ENCODE assay signal across 21 mouse cellular contexts in the genomic region with DNA sequence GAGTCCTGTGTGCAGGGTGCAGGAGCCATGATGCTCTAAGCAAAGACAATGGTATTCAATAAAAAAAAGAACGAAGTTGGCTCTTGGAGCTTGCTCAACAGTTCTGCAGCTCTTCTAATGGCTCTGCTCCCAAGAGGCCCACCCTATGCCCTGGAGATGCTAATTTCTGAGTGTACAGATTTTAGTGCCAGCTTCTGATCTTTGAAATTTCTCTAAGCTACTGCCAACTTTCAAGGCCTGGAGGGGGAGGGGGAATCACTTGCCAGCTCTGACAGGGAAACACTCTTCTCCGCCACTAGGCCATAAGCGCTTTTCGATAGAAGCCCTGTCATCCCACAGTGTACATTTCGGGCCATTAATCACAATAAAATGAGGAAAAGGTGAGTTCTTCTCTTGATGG.
DNase-seq lines count a peak whose midpoint lies in the region; ATAC-seq and TF ChIP-seq lines count a peak whose summit lies in the region.
"Had no signal": no experiment of that assay in that cellular context is flagged by ENCODE, and none has a peak within 500 bp of the region (broad histone marks: within the 10 kb centered on the region; RNA-seq: fewer than 3 reads in every experiment).

No protein-coding gene starts in this region.

- DNase-seq in adrenal gland, adult (ENCODE audit: inconsistent age in 2 of 2, low spot score in 1 of 2), result peak; percentile 17 to 65
- DNase-seq in adrenal gland, adult 8-10 months, result no peak
- DNase-seq in layer of hippocampus, adult 2 months (ENCODE audit: low spot score in 2 of 2), result peak; percentile 15 to 31
- no peak for DNase-seq in layer of hippocampus, adult 9-10 months (ENCODE audit: low spot score)
- DNase-seq in adrenal gland, postnatal 36 days, result peak; percentile 19 to 64
- DNase-seq in left cerebral cortex, postnatal 4 days, result peak; percentile 52
- DNase-seq in lung, postnatal 0 days (ENCODE audit: low spot score), result no peak
- DNase-seq: gastrocnemius, postnatal 25 days; heart, postnatal 10 days; spleen, adult 18-20 months; thymus, adult 18-20 months had no signal

- H3K9ac ChIP-seq in lung, postnatal 0 days (replicated peaks; ENCODE audit: low read depth), result no peak overlapping the region
- H3K9ac ChIP-seq: embryonic facial prominence, embryonic 12.5 days; hindbrain, embryonic 13.5 days; kidney, embryonic 15.5 days; liver, embryonic 12.5 days; lung, embryonic 15.5 days; midbrain, embryonic 13.5 days; neural tube, embryonic 15.5 days had no signal

- H3K4me3 ChIP-seq in layer of hippocampus, adult 2 months, result no peak overlapping the region
- no peak overlapping the region for H3K4me3 ChIP-seq in lung, postnatal 0 days (ENCODE audit: low read depth, low read length)
- H3K4me3 ChIP-seq: embryonic facial prominence, embryonic 12.5 days; hindbrain, embryonic 13.5 days; kidney, embryonic 15.5 days; liver, embryonic 12.5 days; lung, embryonic 15.5 days; midbrain, embryonic 13.5 days; myocyte; neural tube, embryonic 15.5 days had no signal

- ATAC-seq in CD4-positive, CD25-positive, alpha-beta regulatory T cell, adult 4 months, result no peak
- no peak for ATAC-seq in lung, postnatal 0 days
- ATAC-seq: intestine, embryonic 16.5 days; liver, embryonic 12.5 days; midbrain, embryonic 13.5 days had no signal

- TF ChIP-seq EP300 in lung, postnatal 0 days (IDR thresholded peaks at IDR 0.05), result no peak

- no peak overlapping the region for H3K27ac ChIP-seq in layer of hippocampus, adult 2 months
- H3K27ac ChIP-seq in lung, postnatal 0 days (ENCODE audit: low read length), result no peak overlapping the region
- H3K27ac ChIP-seq: embryonic facial prominence, embryonic 12.5 days; hindbrain, embryonic 13.5 days; kidney, embryonic 15.5 days; liver, embryonic 12.5 days; lung, embryonic 15.5 days; midbrain, embryonic 13.5 days; neural tube, embryonic 15.5 days had no signal

- H3K9me3 ChIP-seq in lung, postnatal 0 days (ENCODE audit: low read length), result no peaks in the 10 kb centered on the region
- H3K9me3 ChIP-seq: embryonic facial prominence, embryonic 12.5 days; kidney, embryonic 15.5 days; liver, embryonic 12.5 days; lung, embryonic 15.5 days; midbrain, embryonic 13.5 days had no signal

- 86% methylated on average over 5 of the region's 5 CpGs for WGBS in lung, postnatal 0 days

- intact Hi-C loops in left cerebral cortex, postnatal 4 days (cut with DNase I), result no loop called here

- H3K4me2 ChIP-seq in lung, postnatal 0 days (replicated peaks; ENCODE audit: low read depth, low read length), result no peak overlapping the region
- H3K4me2 ChIP-seq: embryonic facial prominence, embryonic 12.5 days; hindbrain, embryonic 13.5 days; kidney, embryonic 15.5 days; liver, embryonic 12.5 days; lung, embryonic 15.5 days; midbrain, embryonic 13.5 days; neural tube, embryonic 15.5 days had no signal

- peaks cover 5% of the 10 kb centered on the region; the same call in 1 of the 2 replicates for H3K4me1 ChIP-seq in lung, postnatal 0 days (ENCODE audit: insufficient read depth, low read depth, low read length)
- H3K4me1 ChIP-seq: liver, embryonic 12.5 days; neural tube, embryonic 15.5 days had no signal

- H3K36me3 ChIP-seq in lung, postnatal 0 days (ENCODE audit: insufficient read depth, low read length), result no peaks in the 10 kb centered on the region
- H3K36me3 ChIP-seq: embryonic facial prominence, embryonic 12.5 days; hindbrain, embryonic 13.5 days; kidney, embryonic 15.5 days; liver, embryonic 12.5 days; lung, embryonic 15.5 days; midbrain, embryonic 13.5 days; neural tube, embryonic 15.5 days had no signal

- TF ChIP-seq CTCF in layer of hippocampus, adult 2 months (conservative IDR thresholded peaks at IDR 0.05), result no peak
- no peak for TF ChIP-seq CTCF in lung, postnatal 0 days (IDR thresholded peaks at IDR 0.05)

- H3K27me3 ChIP-seq in lung, postnatal 0 days (replicated peaks; ENCODE audit: insufficient read depth, low read length), result no peaks in the 10 kb centered on the region
- H3K27me3 ChIP-seq: embryonic facial prominence, embryonic 12.5 days; hindbrain, embryonic 13.5 days; kidney, embryonic 15.5 days; liver, embryonic 12.5 days; lung, embryonic 15.5 days; midbrain, embryonic 13.5 days; neural tube, embryonic 15.5 days had no signal

Comparison
In these comparisons a context has a peak if more than half of its experiments do, and no peak if none do; other contexts are left out.
1. DNase-seq: peak in adrenal gland, adult (2 of 2), layer of hippocampus, adult 2 months (2 of 2), adrenal gland, postnatal 36 days (2 of 2) and left cerebral cortex, postnatal 4 days (single experiment); none in adrenal gland, adult 8-10 months (single experiment), layer of hippocampus, adult 9-10 months (single experiment) and lung, postnatal 0 days (single experiment).